Mouse (Mus musculus): ENCODE results near the gene Nprl2. TPM values are rescaled to one million over a fixed set of nuclear protein-coding genes. Genes with fewer than 3 reads are reported as not detected.
A peak's percentile ranks its signal among the peaks of the same experiment; 100 is the strongest.

The Nprl2 gene
- total and polyA plus RNA-seq, 2 experiments from 2014 or later, result 59.9 to 65.9 TPM

GRCm38 (mm10) chr9:107534408-107535202 is 7.4 kb upstream of the Nprl2 start:
- Histone ChIP-seq H3K36me3 (ENCODE audit: insufficient read depth) (peaks cover 23% of the 10 kb centered on the region), H3K4me1 (ENCODE audit: insufficient read depth) (peaks cover 22% of the 10 kb centered on the region), H3K9me3 (ENCODE audit: low read length) (no peaks in the 10 kb centered on the region), H3K27ac (ENCODE audit: low read depth, low read length) (peak overlapping the region; percentile 85), H3K27me3 (ENCODE audit: insufficient read depth, low read length) (no peaks in the 10 kb centered on the region), H3K4me3 (ENCODE audit: low read depth, low read length) (peak overlapping the region; percentile 90), H3K9ac (peak overlapping the region; percentile 85), H3K4me2 (ENCODE audit: low read depth) (peak overlapping the region; percentile 98)
- no peak for TF ChIP-seq CTCF (IDR thresholded peaks at IDR 0.05; ENCODE audit: low read depth)
- ATAC-seq (no peak), DNase-seq (no peak)
- under 1% methylated on average over 40 of the region's 40 CpGs for WGBS

- no peaks in the 10 kb centered on the region for H3K27me3 ChIP-seq (ENCODE audit: insufficient read depth, low read length)
- no peaks in the 10 kb centered on the region for H3K9me3 ChIP-seq (ENCODE audit: low read length)
- no peak overlapping the region for H3K27ac ChIP-seq (ENCODE audit: low read depth, low read length)
- TF ChIP-seq CTCF (IDR thresholded peaks at IDR 0.05; ENCODE audit: low read depth), result no peak
- WGBS, result 76% methylated on average over 7 of the region's 7 CpGs
- H3K4me3 ChIP-seq (ENCODE audit: low read depth, low read length), result no peak overlapping the region
- no peak for ATAC-seq
- no peak overlapping the region for H3K4me2 ChIP-seq (ENCODE audit: low read depth)
- H3K36me3 ChIP-seq (ENCODE audit: insufficient read depth), result peaks cover 32% of the 10 kb centered on the region
- no peak for DNase-seq
- peaks cover 36% of the 10 kb centered on the region for H3K4me1 ChIP-seq (ENCODE audit: insufficient read depth)
- no peak overlapping the region for H3K9ac ChIP-seq
Observed at GRCm38 (mm10) chr9:107538231-107538630, 3.8 kb upstream of the Nprl2 start.

DNA sequence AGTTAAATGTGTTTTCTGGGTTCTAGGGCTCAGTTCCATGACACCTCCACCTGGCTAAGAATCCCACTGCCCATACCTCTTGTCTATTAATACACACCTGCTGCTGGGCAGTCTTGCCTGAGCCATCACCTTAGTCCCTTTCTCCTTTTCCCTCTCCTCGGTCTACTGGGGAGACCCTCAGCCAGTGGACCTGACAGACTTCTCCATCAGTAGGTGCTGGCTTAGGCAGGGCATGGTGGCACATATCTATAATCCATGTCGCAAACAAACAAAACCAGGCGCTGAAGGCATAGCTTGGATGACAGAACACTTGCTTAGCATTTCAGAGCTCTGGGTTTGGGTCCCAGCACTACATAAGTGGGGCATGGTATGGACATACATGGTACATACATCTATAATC is 3.3 kb upstream of the Nprl2 start:
- Histone ChIP-seq H3K4me1 (ENCODE audit: insufficient read depth) (peaks cover 36% of the 10 kb centered on the region), H3K27ac (ENCODE audit: low read depth, low read length) (no peak overlapping the region), H3K9ac (no peak overlapping the region), H3K4me3 (ENCODE audit: low read depth, low read length) (no peak overlapping the region), H3K4me2 (ENCODE audit: low read depth) (no peak overlapping the region), H3K27me3 (ENCODE audit: insufficient read depth, low read length) (no peaks in the 10 kb centered on the region), H3K36me3 (ENCODE audit: insufficient read depth) (peaks cover 32% of the 10 kb centered on the region), H3K9me3 (ENCODE audit: low read length) (no peaks in the 10 kb centered on the region)
- TF ChIP-seq CTCF (IDR thresholded peaks at IDR 0.05; ENCODE audit: low read depth), result no peak
- ATAC-seq (no peak), DNase-seq (no peak)
- 95% methylated on average over 3 of the region's 3 CpGs for WGBS

DNA sequence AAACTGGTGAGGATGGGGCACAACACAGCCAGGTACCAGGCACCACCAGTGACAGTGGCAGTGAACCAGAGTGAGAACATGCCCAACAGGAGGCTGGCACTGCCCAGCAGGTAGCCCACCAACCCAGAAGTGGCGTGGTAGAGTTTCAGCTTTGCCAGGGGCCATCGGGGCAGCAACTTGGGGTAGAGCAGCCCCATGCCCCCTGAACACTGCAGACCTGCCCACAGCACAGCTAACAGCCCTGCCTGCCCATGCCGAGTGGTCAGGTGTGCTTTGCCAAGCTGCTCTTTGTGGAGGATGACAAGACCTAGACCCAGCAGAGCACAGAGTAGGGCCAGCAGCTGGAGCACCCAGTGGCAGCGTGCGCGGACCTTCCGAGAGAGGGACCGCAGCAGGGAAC is 2.1 kb upstream of the Nprl2 start:
- H3K36me3 ChIP-seq (ENCODE audit: insufficient read depth), result peaks cover 42% of the 10 kb centered on the region
- DNase-seq, result no peak
- H3K4me1 ChIP-seq (ENCODE audit: insufficient read depth), result peaks cover 36% of the 10 kb centered on the region
- no peak for ATAC-seq
- TF ChIP-seq CTCF (IDR thresholded peaks at IDR 0.05; ENCODE audit: low read depth), result no peak
- no peaks in the 10 kb centered on the region for H3K9me3 ChIP-seq (ENCODE audit: low read length)
- no peak overlapping the region for H3K27ac ChIP-seq (ENCODE audit: low read depth, low read length)
- H3K4me3 ChIP-seq (ENCODE audit: low read depth, low read length), result no peak overlapping the region
- no peaks in the 10 kb centered on the region for H3K27me3 ChIP-seq (ENCODE audit: insufficient read depth, low read length)
- WGBS, result 96% methylated on average over 8 of the region's 8 CpGs
- H3K4me2 ChIP-seq (ENCODE audit: low read depth), result no peak overlapping the region
- H3K9ac ChIP-seq, result no peak overlapping the region

- WGBS, result 76% methylated on average over 4 of the region's 4 CpGs
- Histone ChIP-seq H3K36me3 (ENCODE audit: insufficient read depth) (peaks cover 46% of the 10 kb centered on the region), H3K27me3 (ENCODE audit: insufficient read depth, low read length) (no peaks in the 10 kb centered on the region), H3K27ac (ENCODE audit: low read depth, low read length) (no peak overlapping the region), H3K9ac (no peak overlapping the region), H3K4me1 (ENCODE audit: insufficient read depth) (peaks cover 34% of the 10 kb centered on the region), H3K4me3 (ENCODE audit: low read depth, low read length) (no peak overlapping the region), H3K9me3 (ENCODE audit: low read length) (no peaks in the 10 kb centered on the region), H3K4me2 (ENCODE audit: low read depth) (no peak overlapping the region)
- DNase-seq, result no peak
- TF ChIP-seq CTCF (IDR thresholded peaks at IDR 0.05; ENCODE audit: low read depth), result no peak
- ATAC-seq, result no peak
Observed at GRCm38 (mm10) chr9:107540420-107540819, 1.6 kb upstream of the Nprl2 start.

DNA sequence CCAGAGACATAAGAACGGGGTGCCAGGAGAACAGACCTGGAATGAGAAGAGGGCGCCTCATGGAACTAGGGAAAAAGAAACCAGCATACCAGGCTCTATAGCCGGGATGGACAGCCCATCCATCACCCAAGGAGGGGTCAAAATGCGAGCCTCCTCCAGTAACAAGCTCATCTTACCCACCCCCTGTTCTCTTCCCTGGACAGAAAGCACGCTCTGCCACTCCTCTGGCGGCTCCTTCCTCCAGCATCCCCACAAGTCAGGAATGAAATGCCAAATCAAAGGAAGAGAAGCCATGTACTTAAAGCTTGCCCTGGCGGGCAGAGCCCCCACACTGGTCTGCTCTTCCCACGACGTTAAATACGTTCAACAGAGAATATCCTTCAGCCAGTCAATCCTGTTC is 1.0 kb upstream of the Nprl2 start:
- H3K9me3 ChIP-seq (ENCODE audit: low read length), result no peaks in the 10 kb centered on the region
- no peak for TF ChIP-seq CTCF (IDR thresholded peaks at IDR 0.05; ENCODE audit: low read depth)
- H3K4me3 ChIP-seq (ENCODE audit: low read depth, low read length), result peak overlapping the region; percentile 65
- peak overlapping the region; percentile 30; the same call in 1 of the 2 replicates for H3K27ac ChIP-seq (ENCODE audit: low read depth, low read length)
- whole genome bisulfite sequencing, result 45% methylated on average over 10 of the region's 10 CpGs
- peaks cover 28% of the 10 kb centered on the region for H3K4me1 ChIP-seq (ENCODE audit: insufficient read depth)
- H3K9ac ChIP-seq, result peak overlapping the region; percentile 62
- ATAC-seq (no peak), DNase-seq (no peak)
- H3K4me2 ChIP-seq (ENCODE audit: low read depth), result peak overlapping the region; percentile 68
- no peaks in the 10 kb centered on the region for H3K27me3 ChIP-seq (ENCODE audit: insufficient read depth, low read length)
- peaks cover 46% of the 10 kb centered on the region for H3K36me3 ChIP-seq (ENCODE audit: insufficient read depth)

- ATAC-seq, result no peak
- peaks cover 45% of the 10 kb centered on the region for H3K36me3 ChIP-seq (ENCODE audit: insufficient read depth)
- peaks cover 22% of the 10 kb centered on the region; the same call in 1 of the 2 replicates for H3K4me1 ChIP-seq (ENCODE audit: insufficient read depth)
- peak overlapping the region; percentile 68 for H3K4me2 ChIP-seq (ENCODE audit: low read depth)
- no peaks in the 10 kb centered on the region for H3K27me3 ChIP-seq (ENCODE audit: insufficient read depth, low read length)
- peak overlapping the region; percentile 62 for H3K9ac ChIP-seq
- no peaks in the 10 kb centered on the region for H3K9me3 ChIP-seq (ENCODE audit: low read length)
- DNase-seq, result no peak
- TF ChIP-seq CTCF (IDR thresholded peaks at IDR 0.05; ENCODE audit: low read depth), result no peak
- peak overlapping the region; percentile 65 for H3K4me3 ChIP-seq (ENCODE audit: low read depth, low read length)
- WGBS, result under 1% methylated on average over 11 of the region's 11 CpGs
- H3K27ac ChIP-seq (ENCODE audit: low read depth, low read length), result peak overlapping the region; percentile 54; the same call in 1 of the 2 replicates
Observed at GRCm38 (mm10) chr9:107542352-107542686, 293 bp downstream of the Nprl2 start.

Measured in forebrain, postnatal 0 days (tissue).